Mouse (Mus musculus) myocyte (in vitro differentiated cells): Measurements from ENCODE around the gene Tasp1. TPM values are rescaled to one million over a fixed set of nuclear protein-coding genes. Genes with fewer than 3 reads are reported as not detected.
"Not testable (repeated sequence)": the region's sequence is repeated elsewhere in the genome, so short reads cannot be mapped to it uniquely, and the experiment has no call there.

Experiments used
- H3K27me3 ChIP-seq: one replicate; pipeline ENCODE4 v1.6.1; 2011; ENCODE audit not compliant: control insufficient read depth, insufficient read depth, insufficient read length
- H3K36me3 ChIP-seq: one replicate; pipeline ENCODE4 v1.6.1; 2011; ENCODE audit not compliant: control insufficient read depth, insufficient read depth
- H3K4me2 ChIP-seq: one replicate; pipeline ENCODE4 v1.6.1; 2011; ENCODE audit warnings: low read depth, control low read depth
- H3K4me3 ChIP-seq: one replicate; pipeline ENCODE4 v1.5.1; 2011; ENCODE audit warnings: mild to moderate bottlenecking, control low read depth, moderate library complexity
- H3K79me2 ChIP-seq: one replicate; pipeline ENCODE4 v1.6.1; 2011; ENCODE audit not compliant: control insufficient read depth, insufficient read depth
- H3ac ChIP-seq: one replicate; pipeline ENCODE4 v1.6.1; 2011; ENCODE audit not compliant: control insufficient read depth, insufficient read length
- CEBPB ChIP-seq: IDR thresholded peaks from 2 replicates; pipeline ENCODE4 v1.6.1; 2011; ENCODE audit warnings: mild to moderate bottlenecking, moderate library complexity; ENCODE audit not compliant: poor library complexity, insufficient read depth, severe bottlenecking
- E2F4 ChIP-seq: IDR thresholded peaks from one replicate; pipeline ENCODE4 v1.6.1; 2011; ENCODE audit warnings: mild to moderate bottlenecking, control low read depth, moderate library complexity; ENCODE audit not compliant: insufficient read depth
- MAX ChIP-seq: IDR thresholded peaks from one replicate; pipeline ENCODE4 v1.6.1; 2011; ENCODE audit warnings: low read depth, mild to moderate bottlenecking, control low read depth
- MYOD1 ChIP-seq, 3 experiments: IDR thresholded peaks; one replicate each; pipeline ENCODE4 v1.6.1; 2011; ENCODE audit warnings: control low read depth in 2 of 3, low read depth in 2 of 3, mild to moderate bottlenecking in 2 of 3, moderate library complexity in 1 of 3; ENCODE audit not compliant: insufficient read length in 2 of 3, control insufficient read depth in 1 of 3
- MYOG ChIP-seq, 3 experiments: IDR thresholded peaks; one replicate each; pipeline ENCODE4 v1.6.1; 2011; ENCODE audit warnings: control low read depth in 2 of 3, low read depth in 2 of 3, mild to moderate bottlenecking in 2 of 3; ENCODE audit not compliant: insufficient read length in 2 of 3, control insufficient read depth in 1 of 3, insufficient read depth in 1 of 3
- POLR2A ChIP-seq: IDR thresholded peaks from one replicate; pipeline ENCODE4 v1.6.1; 2011; ENCODE audit warnings: low read depth, mild to moderate bottlenecking, control low read depth, moderate library complexity; ENCODE audit not compliant: insufficient read length
- POLR2AphosphoS2 ChIP-seq: IDR thresholded peaks from one replicate; pipeline ENCODE4 v1.6.1; 2011; ENCODE audit warnings: low read depth, control low read depth; ENCODE audit not compliant: insufficient read length
- REST ChIP-seq: IDR thresholded peaks from one replicate; pipeline ENCODE4 v1.6.1; 2011; ENCODE audit warnings: mild to moderate bottlenecking, control low read depth, moderate library complexity; ENCODE audit not compliant: insufficient read depth, insufficient read length
- SRF ChIP-seq: IDR thresholded peaks from one replicate; pipeline ENCODE4 v1.6.1; 2011; ENCODE audit warnings: low read depth; ENCODE audit not compliant: control insufficient read depth, insufficient read length
- TCF12 ChIP-seq: IDR thresholded peaks from one replicate; pipeline ENCODE4 v1.6.1; 2011; ENCODE audit warnings: mild to moderate bottlenecking, control low read depth; ENCODE audit not compliant: poor library complexity, insufficient read depth, severe bottlenecking
- TCF3 ChIP-seq: IDR thresholded peaks from one replicate; pipeline ENCODE4 v1.6.1; 2011; ENCODE audit warnings: low read depth, control low read depth; ENCODE audit not compliant: insufficient read length
- USF1 ChIP-seq: IDR thresholded peaks from one replicate; pipeline ENCODE4 v1.6.1; 2011; ENCODE audit warnings: low read depth, mild to moderate bottlenecking, control low read depth, moderate library complexity
- polyA plus RNA-seq: library from polyadenylated mRNA; unstranded; fragments of >200 nt; fragmentation: generic; extraction: Trizol; gene quantifications from one replicate; pipeline ENCODE4 v1.2.1, GENCODE M21; 2012; ENCODE audit warnings: missing spikeins

The Tasp1 gene
- polyA plus RNA-seq, 1 experiment: 3.8 TPM

DNA sequence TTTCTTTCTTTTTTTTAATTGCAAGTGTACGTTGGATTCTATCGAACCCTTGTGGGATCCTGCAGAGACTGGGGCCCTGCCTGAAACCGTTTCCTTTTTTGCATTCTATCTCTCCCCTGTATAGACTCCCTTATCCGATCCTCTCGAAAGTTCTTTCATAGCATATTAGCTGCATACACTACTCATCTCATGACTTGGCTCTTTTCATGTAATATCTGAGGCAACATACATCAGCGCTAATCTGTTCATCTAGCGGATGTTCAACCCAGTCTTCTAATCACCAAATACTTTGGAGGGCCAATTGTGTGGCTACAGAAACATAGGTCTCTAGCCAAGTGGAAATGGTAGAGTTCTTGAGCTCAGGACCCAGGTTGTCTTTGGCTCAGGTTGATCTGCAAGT, 17.6 kb upstream of the Tasp1 start:
- Histone ChIP-seq H3K79me2 (no peaks in the 10 kb centered on the region), H3K4me3 (no peak overlapping the region), H3ac (no peak overlapping the region), H3K4me2 (no peak overlapping the region), H3K27me3 (no peaks in the 10 kb centered on the region), H3K36me3 (no peaks in the 10 kb centered on the region)
- TF ChIP-seq TCF3: no peak
- TF ChIP-seq CEBPB: no peak
- TF ChIP-seq POLR2A: no peak
- no peak for TF ChIP-seq MAX
- TF ChIP-seq SRF: no peak
- no peak for TF ChIP-seq USF1

DNA sequence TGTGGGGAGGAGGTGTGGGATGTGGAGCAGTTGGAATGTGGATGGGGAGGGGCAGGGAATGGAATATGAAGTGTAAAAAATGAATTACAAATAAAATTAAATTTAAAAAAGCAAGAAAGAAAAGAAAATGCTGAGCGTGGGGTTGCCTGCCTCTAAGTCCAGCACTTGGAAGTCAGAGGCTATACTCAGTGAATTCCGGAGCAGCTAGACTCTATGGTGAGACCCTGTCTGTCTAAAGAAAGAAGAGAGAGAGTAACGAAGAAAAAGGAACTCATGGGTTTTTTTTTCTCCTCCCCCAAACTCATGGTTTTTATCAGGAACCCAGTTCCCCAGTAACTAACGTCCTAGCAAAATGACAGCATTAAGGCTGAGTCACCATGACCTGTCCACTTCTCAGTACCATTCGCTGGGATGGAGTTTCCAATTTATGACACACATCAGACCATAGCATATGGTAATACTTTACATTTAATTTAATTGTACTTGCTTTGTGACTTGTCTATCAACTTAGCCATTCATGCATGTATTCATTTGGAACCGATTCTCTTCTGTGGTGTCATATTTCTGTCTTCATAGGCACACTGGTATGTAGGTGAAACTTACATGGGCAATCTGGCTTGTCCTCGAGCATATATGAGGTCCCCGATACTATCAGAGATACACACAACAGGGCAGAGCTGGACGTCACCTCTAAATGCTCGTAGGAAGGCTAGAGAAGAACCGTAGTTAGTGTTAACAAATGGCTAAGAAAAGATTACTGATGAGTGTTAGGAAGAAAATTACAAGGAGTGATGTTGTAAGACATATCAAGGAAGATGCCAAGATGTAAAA, 14.4 kb upstream of the Tasp1 start:
- Histone ChIP-seq H3K27me3 (no peaks in the 10 kb centered on the region), H3K36me3 (no peaks in the 10 kb centered on the region), H3K4me2 (no peak overlapping the region), H3K79me2 (no peaks in the 10 kb centered on the region), H3K4me3 (no peak overlapping the region), H3ac (no peak overlapping the region)
- no peak for TF ChIP-seq SRF
- no peak for TF ChIP-seq REST
- no peak for TF ChIP-seq MAX

DNA sequence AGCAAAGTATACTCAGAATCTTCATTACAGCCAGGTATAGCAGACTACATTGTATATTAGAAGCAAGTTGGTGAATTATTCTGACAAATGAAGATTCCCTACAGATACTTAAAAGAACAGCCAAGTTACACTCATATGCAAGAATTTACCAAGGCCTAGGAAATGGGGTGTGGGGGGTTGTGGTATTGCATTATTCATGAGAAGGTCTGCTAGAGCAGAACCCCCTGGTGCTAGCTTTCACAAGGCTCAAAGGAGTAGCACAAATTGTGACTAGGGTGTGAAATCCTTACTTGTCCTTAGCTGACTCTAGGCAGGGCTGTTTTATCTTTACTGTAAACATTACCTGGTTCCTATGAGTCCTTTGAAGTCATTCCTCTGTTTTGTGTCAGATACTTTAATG, 12.7 kb upstream of the Tasp1 start:
- H3K4me3 ChIP-seq, H3K4me2 ChIP-seq, H3K36me3 ChIP-seq, H3K79me2 ChIP-seq, H3ac ChIP-seq, H3K27me3 ChIP-seq: not testable (repeated sequence)

DNA sequence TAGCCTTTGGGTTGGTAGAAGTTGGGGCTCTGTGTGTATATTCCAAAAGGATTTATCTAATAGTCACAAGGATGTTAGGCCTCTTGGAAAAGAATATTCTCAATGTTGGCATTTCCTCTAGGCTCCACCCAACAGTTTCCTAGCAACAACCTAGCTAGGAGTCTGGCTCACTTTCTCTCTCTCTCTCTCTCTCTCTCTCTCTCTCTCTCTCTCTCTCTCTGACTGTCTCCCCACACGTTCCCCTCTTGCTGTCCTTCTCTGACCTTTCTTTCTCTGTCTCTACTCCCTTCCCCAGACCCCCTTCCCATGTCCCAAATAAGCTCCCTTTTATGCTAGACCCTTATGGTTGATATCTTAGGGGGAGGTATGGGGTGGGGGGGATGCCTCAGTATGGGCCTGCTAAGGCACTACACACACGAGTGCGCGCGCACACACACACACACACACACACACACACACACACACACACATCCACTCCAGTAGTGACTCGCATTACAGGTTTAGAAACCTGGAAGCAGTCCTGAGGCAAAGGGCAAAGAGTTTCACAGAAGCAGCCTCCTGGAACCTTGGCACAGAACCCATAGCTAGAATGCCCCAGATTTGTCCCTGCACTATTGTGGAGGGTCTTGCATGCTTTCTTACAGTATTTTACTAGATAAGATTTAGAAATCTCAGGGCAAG, 12.1 kb upstream of the Tasp1 start:
- Histone ChIP-seq H3K36me3 (no peaks in the 10 kb centered on the region), H3K79me2 (no peaks in the 10 kb centered on the region), H3K4me3 (no peak overlapping the region), H3K4me2 (no peak overlapping the region), H3ac (no peak overlapping the region), H3K27me3 (no peaks in the 10 kb centered on the region)
- TF ChIP-seq CEBPB (no peak), SRF (no peak), MAX (no peak)

DNA sequence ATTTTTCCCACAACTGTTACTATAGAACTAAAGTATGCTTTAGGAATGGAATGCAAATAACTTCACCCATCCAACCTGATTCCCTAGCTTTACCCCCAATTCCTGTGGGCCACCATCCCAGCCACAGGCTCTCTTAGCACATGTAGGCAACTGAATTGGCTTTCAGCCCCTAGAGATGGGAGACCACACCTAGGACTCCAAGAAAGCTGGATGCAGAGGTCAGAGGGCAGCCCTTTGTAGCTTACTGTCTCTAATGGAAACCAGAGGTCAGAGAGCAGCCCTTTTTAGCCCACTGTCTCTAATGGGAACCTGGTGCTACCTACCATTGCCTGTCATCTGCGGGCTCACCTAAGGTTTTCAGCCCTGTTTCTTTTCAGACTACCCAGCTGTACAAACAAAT, 10.9 kb upstream of the Tasp1 start:
- no peaks in the 10 kb centered on the region for H3K27me3 ChIP-seq
- no peaks in the 10 kb centered on the region for H3K36me3 ChIP-seq
- no peak overlapping the region for H3ac ChIP-seq
- no peak overlapping the region for H3K4me3 ChIP-seq
- no peaks in the 10 kb centered on the region for H3K79me2 ChIP-seq
- TF ChIP-seq POLR2AphosphoS2: no peak
- TF ChIP-seq REST: no peak
- no peak for TF ChIP-seq TCF12
- TF ChIP-seq MAX: no peak
- TF ChIP-seq E2F4: no peak
- no peak for TF ChIP-seq CEBPB
- TF ChIP-seq TCF3: no peak
- TF ChIP-seq MYOG (IDR thresholded peaks at IDR 0.05; ENCODE audit: control insufficient read depth in 1 of 3, insufficient read depth in 1 of 3, insufficient read length in 2 of 3, low read depth in 2 of 3): no peak
- H3K4me2 ChIP-seq: no peak overlapping the region

DNA sequence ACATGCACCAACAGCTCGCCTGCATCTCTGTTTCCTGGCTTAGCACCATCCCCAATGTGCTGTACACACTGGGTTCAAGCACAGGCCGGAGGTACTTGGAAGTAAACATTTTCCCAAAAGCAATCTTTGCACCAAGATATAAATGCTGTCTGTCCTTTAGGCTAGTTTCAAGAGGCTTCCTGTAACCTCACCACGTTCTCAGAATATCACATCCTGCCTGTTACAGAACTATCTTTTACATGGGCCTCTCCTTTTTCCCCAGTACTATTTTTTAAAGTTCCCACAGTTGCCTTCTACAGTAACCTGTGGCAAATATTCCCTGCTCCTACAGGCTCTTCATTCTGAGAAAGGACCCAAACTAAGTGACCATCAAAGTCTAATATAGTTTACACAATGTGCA, 8.5 kb upstream of the Tasp1 start:
- Histone ChIP-seq H3K4me3 (no peak overlapping the region), H3K4me2 (no peak overlapping the region), H3K36me3 (no peaks in the 10 kb centered on the region), H3K27me3 (no peaks in the 10 kb centered on the region), H3ac (no peak overlapping the region), H3K79me2 (no peaks in the 10 kb centered on the region)
- TF ChIP-seq USF1 (no peak), MAX (no peak), CEBPB (no peak), MYOD1 (IDR thresholded peaks at IDR 0.05; ENCODE audit: control insufficient read depth in 1 of 3, insufficient read length in 2 of 3, low read depth in 2 of 3) (no peak), POLR2A (no peak), E2F4 (no peak), REST (no peak), MYOG (IDR thresholded peaks at IDR 0.05; ENCODE audit: control insufficient read depth in 1 of 3, insufficient read depth in 1 of 3, insufficient read length in 2 of 3, low read depth in 2 of 3) (no peak), SRF (no peak)
